Mouse (Mus musculus) mature B cell (primary cell): Measurements from ENCODE around the gene Olfr1402.

Source experiments
- in situ Hi-C: fragments of 300-500 bp; cut with MboI; formaldehyde crosslinking; loops from 2 replicates; pipeline ENCODE4 v1.14.3; 2019

The Olfr1402 gene

GRCm38 (mm10) chr3:97421920-97422319 lies at the start of gene Olfr1402:
Gene Olfr1402, minus strand, starts transcription at chr3:97422020.
- in situ Hi-C loops, result no loop called here

- in situ Hi-C loops, result no loop called here
Measured at GRCm38 (mm10) chr3:97455286-97455685, 33.5 kb upstream of the Olfr1402 start.

GRCm38 (mm10) chr3:97438619-97439018 lies 16.8 kb upstream of the Olfr1402 start:
- in situ Hi-C loops, result no loop called here

- in situ Hi-C loops, result no loop called here
Measured at GRCm38 (mm10) chr3:97394289-97394688, 27.5 kb downstream of the Olfr1402 start.

- in situ Hi-C loops, result no loop called here
Measured at GRCm38 (mm10) chr3:97393079-97393478, 28.7 kb downstream of the Olfr1402 start.

GRCm38 (mm10) chr3:97370382-97370781 lies 51.4 kb downstream of the Olfr1402 start:
- in situ Hi-C loops, result no loop called here

GRCm38 (mm10) chr3:97363418-97364098 lies 58.3 kb downstream of the Olfr1402 start:
- in situ Hi-C loops, result no loop called here

- in situ Hi-C loops, result no loop called here
Measured at GRCm38 (mm10) chr3:97358448-97358847, 63.4 kb downstream of the Olfr1402 start.
